Mouse (Mus musculus): ENCODE data around the gene Akap5.

- TF ChIP-seq CTCF (conservative IDR thresholded peaks at IDR 0.05; ENCODE audit: low read length), result no peak
- no peak for TF ChIP-seq NANOG (IDR thresholded peaks at IDR 0.05; ENCODE audit: borderline replicate concordance, low read length)
Measured at GRCm38 (mm10) chr12:76288494-76288893, 36.2 kb upstream of the Akap5 start.
